Mouse (Mus musculus): Measurements from ENCODE around the gene Zbtb1.
A peak's percentile ranks its signal among the peaks of the same experiment; 100 is the strongest.

Gene Zbtb1

DNA sequence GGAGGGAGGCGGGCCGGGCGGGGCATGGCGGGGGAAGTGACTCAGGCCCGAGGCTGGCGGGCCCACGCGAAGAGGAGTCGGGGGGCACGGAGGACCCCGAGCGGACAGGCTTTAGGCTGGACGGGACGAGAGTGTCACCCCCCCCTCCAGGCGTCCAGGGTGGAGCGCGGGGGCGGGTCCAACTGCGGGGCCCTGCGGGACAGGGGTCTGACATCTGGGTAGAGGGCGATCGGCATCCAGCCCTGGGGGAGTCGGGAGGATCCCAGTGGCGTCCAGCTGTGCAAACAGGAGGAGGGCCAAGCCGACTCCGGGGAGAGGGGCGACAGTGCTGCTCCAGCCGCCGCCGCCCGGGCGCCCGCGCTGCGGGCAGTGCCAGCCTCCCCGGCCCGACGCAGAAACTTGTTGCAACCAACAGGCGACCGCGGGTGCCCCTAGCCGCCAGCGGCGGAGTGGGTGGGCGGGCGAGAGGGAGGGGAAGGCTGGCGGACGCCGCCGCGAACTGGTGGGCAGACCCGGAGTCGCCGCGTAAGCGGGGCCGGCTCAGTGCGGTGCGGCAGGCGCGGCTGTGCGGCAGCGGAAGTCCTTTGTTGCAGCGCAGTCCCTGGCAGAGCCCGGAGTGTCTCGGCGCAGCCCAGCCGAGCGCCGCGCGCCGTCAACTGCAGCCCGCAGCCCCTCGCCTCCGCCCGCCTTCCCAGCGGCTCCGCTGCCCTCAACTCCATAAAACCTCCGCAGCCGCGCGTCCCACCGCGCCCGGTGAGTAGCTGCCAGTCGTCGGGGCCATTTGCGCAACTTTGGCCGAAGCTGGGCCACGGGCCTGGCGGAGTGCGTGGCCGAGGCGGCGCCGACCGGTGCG lies at the start of gene Zbtb1:
TSS of gene Zbtb1 (plus strand) at position 289 of the 853 bp plus-strand sequence.
- Histone ChIP-seq H3K36me3 (ENCODE audit: control insufficient read depth, insufficient read depth, low read length, poor library complexity, severe bottlenecking) (no peaks in the 10 kb centered on the region), H3K27me3 (ENCODE audit: control insufficient read depth, insufficient read depth, low read length, poor library complexity, severe bottlenecking) (no peaks in the 10 kb centered on the region)
- peak; percentile 86 for DNase-seq (ENCODE audit: low read depth, low spot score)

GRCm38 (mm10) chr12:76324679-76325431 lies 45.2 kb upstream of the Zbtb1 start, which contains the start of gene Akap5:
Akap5 (plus strand) TSS chr12:76324891.
- peak; percentile 36 for DNase-seq (ENCODE audit: low read depth, low spot score)
- H3K27me3 ChIP-seq (ENCODE audit: control insufficient read depth, insufficient read depth, low read length, poor library complexity, severe bottlenecking), result no peaks in the 10 kb centered on the region
- H3K36me3 ChIP-seq (ENCODE audit: control insufficient read depth, insufficient read depth, low read length, poor library complexity, severe bottlenecking), result no peaks in the 10 kb centered on the region

DNA sequence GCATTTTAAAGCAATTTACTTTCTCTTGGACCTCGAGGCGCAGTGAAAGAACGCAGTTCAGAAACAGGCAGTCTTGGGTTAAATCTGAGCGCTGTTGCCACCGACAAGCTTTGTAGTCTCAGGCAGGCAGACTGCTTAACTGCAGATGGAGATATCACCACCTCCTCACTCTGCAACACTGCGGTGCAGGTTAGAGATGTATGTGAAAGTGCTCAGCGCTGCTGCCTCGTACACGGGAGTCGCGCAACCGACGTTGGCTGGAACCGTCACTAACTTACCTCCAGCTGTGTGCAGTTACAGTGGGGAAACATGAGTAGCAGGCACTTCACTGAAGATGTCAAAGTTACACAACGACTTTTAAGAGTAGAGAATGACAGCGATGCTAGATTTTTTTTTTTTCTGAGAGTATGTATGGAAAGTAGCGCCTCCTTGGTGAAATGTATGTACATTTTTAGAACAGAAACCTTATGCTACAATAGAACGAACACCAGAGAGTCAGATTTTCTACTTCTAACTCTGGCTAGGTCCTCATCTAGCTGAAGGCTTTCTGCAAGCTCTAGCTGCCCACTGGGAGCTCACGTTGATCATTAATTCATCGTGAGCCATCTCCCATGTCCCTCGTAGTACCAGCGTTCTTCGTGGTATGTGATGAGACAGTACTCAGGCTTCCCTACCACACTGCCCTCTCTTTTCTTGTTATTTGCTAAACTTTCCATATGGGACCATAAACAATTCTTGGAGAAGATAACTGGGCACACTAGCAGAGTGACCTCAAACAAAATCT lies 43.4 kb upstream of the Zbtb1 start:
- Histone ChIP-seq H3K27me3 (ENCODE audit: control insufficient read depth, insufficient read depth, low read length, poor library complexity, severe bottlenecking) (no peaks in the 10 kb centered on the region), H3K36me3 (ENCODE audit: control insufficient read depth, insufficient read depth, low read length, poor library complexity, severe bottlenecking) (no peaks in the 10 kb centered on the region)
- DNase-seq (ENCODE audit: low read depth, low spot score), result no peak

- DNase-seq (ENCODE audit: low read depth, low spot score), result peak; percentile 61
Measured at GRCm38 (mm10) chr12:76328567-76329354, 41.3 kb upstream of the Zbtb1 start.

DNA sequence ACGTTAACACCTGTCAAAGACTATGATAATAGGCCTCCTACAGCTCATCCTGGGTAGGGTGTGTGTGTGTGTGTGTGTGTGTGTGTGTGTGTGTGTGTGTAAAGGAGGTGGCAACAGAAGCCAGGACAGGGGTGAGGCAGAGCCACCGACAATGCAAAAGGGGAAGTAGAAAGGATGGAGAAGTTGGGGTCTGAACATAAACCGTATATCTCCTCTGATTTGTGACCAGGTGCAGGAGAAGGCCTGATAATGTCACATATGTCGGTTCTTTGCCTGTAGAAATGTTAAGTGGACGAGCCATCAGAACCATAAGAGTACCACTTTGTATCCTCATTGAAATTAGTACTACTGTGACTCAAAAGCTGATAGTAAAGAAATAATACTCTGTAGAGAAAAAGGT lies 36.4 kb upstream of the Zbtb1 start:
- Histone ChIP-seq H3K27me3 (ENCODE audit: control insufficient read depth, insufficient read depth, low read length, poor library complexity, severe bottlenecking) (no peaks in the 10 kb centered on the region), H3K36me3 (ENCODE audit: control insufficient read depth, insufficient read depth, low read length, poor library complexity, severe bottlenecking) (no peaks in the 10 kb centered on the region)
- peak; percentile 18 for DNase-seq (ENCODE audit: low read depth, low spot score)

More at GRCm38 (mm10) chr12:76328567-76329354, 41.3 kb upstream of the Zbtb1 start:
- H3K36me3 ChIP-seq (ENCODE audit: control insufficient read depth, insufficient read depth, low read length, poor library complexity, severe bottlenecking), result no peaks in the 10 kb centered on the region
- H3K27me3 ChIP-seq (ENCODE audit: control insufficient read depth, insufficient read depth, low read length, poor library complexity, severe bottlenecking), result no peaks in the 10 kb centered on the region

DNA sequence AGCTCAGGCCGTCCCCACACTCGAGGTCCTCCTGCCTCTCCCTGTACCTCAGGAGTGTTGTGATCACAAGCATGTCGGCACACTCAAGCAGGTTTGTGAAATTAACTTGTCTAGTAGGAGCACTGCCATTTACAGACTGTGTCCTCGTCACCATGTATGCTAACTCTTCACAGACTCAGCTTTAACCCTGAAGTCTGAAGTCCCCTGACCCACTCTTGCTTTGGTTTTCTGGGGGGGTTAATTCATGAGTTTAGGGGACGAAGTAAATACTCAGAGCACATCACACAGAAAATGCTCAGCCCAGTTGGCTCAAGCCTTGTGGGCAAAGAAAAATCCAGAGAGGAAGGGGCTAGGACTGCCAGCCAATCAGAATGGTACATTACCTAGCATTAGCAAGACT lies 34.4 kb upstream of the Zbtb1 start:
- no peaks in the 10 kb centered on the region for H3K27me3 ChIP-seq (ENCODE audit: control insufficient read depth, insufficient read depth, low read length, poor library complexity, severe bottlenecking)
- no peak for DNase-seq (ENCODE audit: low read depth, low spot score)
- H3K36me3 ChIP-seq (ENCODE audit: control insufficient read depth, insufficient read depth, low read length, poor library complexity, severe bottlenecking), result no peaks in the 10 kb centered on the region

DNA sequence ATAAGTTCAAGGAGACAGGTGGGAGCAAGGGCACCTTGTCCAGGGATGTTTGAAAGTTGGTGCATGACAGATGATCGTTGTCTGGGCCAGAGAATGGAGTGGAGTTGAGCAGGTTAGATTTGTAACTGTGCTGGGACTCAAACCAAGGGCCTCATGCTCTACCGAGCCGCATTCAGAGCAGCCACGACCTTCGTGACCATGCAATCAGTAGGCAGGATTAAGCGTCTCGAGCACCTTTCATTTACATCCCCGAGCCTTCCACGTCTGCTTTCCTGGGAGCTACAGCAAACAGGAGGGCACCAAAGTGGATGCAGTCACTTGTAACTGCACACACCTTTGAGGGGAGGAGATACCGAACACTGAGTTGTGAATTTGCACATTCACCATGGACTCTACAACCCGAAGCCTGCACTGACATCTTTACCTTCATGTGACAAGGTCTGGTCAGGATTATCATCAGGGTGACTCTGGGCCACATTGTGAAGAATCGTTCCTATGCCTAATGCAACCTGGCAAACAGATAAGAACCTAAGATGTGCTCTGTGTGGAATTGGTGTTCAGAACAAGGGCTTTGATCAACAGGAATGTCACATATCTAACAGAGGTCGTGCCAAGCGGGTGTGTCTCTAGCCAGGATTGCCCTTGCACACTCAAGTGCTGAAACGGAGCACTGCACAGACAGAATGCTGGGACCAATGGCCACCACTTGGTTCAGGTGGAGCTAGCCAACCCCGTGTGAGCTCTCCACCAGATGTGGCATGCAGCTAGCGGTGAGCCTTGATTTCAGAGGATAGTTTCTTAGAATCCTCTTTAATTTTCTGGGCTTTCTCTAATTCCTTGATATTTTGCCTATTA lies 33.7 kb upstream of the Zbtb1 start:
- H3K36me3 ChIP-seq (ENCODE audit: control insufficient read depth, insufficient read depth, low read length, poor library complexity, severe bottlenecking), result no peaks in the 10 kb centered on the region
- no peaks in the 10 kb centered on the region for H3K27me3 ChIP-seq (ENCODE audit: control insufficient read depth, insufficient read depth, low read length, poor library complexity, severe bottlenecking)

DNA sequence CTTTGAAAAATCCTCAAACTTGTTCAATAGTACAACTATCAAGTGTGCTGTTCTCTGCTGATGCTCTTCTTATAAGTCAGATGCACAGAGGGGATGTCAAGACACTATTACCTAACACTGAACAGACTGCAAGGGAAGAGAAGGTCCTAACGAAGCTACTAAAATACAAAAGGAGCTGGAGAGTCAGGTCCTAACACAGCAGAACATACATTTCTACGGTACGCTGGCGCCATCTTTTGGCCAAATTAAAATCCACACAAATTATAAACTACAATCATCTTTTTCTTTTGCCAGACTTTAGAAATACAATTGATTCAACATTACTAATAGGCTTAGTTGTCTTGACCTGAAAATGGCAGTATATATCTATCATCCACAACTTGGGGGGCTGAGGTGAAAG lies 29.0 kb upstream of the Zbtb1 start:
- 0 out of 2 replicates have a peak, but pooled peaks cover 2% of the 10 kb centered on the region for H3K36me3 ChIP-seq (ENCODE audit: control insufficient read depth, insufficient read depth, low read length, poor library complexity, severe bottlenecking)
- peak; percentile 83 for DNase-seq (ENCODE audit: low read depth, low spot score)
- H3K27me3 ChIP-seq (ENCODE audit: control insufficient read depth, insufficient read depth, low read length, poor library complexity, severe bottlenecking), result no peaks in the 10 kb centered on the region

More for the DNA sequence above, 33.7 kb upstream of the Zbtb1 start:
- DNase-seq (ENCODE audit: low read depth, low spot score), result no peak

DNA sequence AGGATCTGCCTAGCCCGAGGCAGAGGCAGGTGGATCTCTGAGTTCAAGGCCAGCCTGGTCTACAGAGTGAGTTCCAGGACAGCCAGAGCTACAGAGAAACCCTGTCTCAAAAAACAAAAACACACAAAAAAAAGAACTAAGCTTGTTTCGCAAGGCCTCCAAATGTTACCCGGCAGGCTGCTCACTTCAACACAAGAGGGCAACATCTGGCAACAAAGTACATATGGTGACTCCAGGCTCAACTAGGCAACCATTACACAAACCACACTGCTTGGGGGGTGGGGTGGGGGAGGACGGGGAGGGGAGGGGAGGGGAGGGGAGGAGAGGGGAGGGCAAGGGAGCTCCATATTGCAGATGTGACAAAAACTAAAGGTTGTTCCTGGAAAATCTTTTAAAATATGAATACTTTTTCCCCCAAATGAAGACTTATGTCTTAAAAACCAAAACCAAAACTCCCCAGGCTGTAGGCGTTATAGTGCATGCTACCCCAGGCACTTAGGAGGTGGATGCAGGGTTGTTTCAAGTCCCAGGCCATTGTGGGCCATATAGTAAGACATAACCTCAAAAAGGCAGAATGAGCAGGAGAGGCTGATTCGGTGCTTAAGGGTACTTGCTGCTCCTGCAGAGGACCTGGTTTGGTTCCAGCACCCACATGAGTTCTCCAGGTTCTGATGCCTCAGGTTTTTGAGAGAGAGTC lies 24.2 kb upstream of the Zbtb1 start:
- DNase-seq (ENCODE audit: low read depth, low spot score), result peak; percentile 71
- Histone ChIP-seq H3K27me3 (ENCODE audit: control insufficient read depth, insufficient read depth, low read length, poor library complexity, severe bottlenecking) (no peaks in the 10 kb centered on the region), H3K36me3 (ENCODE audit: control insufficient read depth, insufficient read depth, low read length, poor library complexity, severe bottlenecking) (peaks cover 2% of the 10 kb centered on the region; the same call in 1 of the 2 replicates)

DNA sequence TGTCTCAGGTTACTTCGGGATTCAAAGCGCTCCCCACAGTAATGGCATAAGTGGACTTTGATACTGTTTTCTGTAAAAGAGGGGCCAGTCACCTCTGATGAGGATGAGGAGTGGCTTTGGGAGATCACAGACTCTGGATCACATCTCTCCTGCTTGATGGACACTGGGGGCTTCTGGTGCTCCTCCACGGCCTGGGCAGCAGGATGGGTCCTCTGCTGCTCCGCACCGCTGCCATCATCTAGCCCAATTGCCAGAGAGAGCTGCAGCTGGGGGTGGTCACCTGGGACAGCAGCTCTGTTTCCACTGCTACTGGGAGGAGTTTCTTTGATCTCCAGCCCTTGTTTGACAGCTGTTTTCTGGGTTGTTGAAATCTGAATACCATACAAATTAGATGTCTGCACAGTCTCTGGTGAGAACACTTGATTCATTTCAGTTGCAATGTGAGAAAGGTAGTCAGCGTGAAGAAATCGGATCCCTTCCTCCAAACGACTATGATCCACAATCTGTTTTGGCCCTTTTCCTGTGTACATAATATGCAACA lies 20.3 kb upstream of the Zbtb1 start:
- no peaks in the 10 kb centered on the region for H3K27me3 ChIP-seq (ENCODE audit: control insufficient read depth, insufficient read depth, low read length, poor library complexity, severe bottlenecking)
- no peak for DNase-seq (ENCODE audit: low read depth, low spot score)
- peaks cover 2% of the 10 kb centered on the region; the same call in 1 of the 2 replicates for H3K36me3 ChIP-seq (ENCODE audit: control insufficient read depth, insufficient read depth, low read length, poor library complexity, severe bottlenecking)

DNA sequence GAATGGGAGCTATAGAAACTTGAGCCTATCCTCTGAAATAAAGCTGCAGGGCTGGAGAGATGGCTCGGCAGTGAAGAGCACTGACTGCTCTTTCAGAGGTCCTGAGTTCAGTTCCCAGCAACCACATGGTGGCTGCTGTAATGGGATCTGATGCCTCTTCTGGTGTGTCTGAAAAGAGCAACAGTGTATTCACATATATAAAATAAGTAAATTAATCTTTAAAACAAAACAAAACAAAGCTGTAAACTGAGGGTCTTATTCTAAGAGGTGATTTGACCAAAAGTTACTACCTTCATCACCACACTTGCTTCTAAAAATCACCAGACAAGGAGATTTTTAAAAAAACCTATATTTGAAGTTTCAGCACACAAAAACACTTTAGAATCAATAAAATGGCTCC lies 9.2 kb upstream of the Zbtb1 start:
- no peak for DNase-seq (ENCODE audit: low read depth, low spot score)
- Histone ChIP-seq H3K27me3 (ENCODE audit: control insufficient read depth, insufficient read depth, low read length, poor library complexity, severe bottlenecking) (no peaks in the 10 kb centered on the region), H3K36me3 (ENCODE audit: control insufficient read depth, insufficient read depth, low read length, poor library complexity, severe bottlenecking) (no peaks in the 10 kb centered on the region)

- H3K36me3 ChIP-seq (ENCODE audit: control insufficient read depth, insufficient read depth, low read length, poor library complexity, severe bottlenecking), result no peaks in the 10 kb centered on the region
- no peaks in the 10 kb centered on the region for H3K27me3 ChIP-seq (ENCODE audit: control insufficient read depth, insufficient read depth, low read length, poor library complexity, severe bottlenecking)
- DNase-seq (ENCODE audit: low read depth, low spot score), result peak; percentile 46
Measured at GRCm38 (mm10) chr12:76361405-76362302, 8.4 kb upstream of the Zbtb1 start.
